Mouse (Mus musculus) midbrain, embryonic 12.5 days (tissue): ENCODE data around the gene C3. TPM values are rescaled to one million over a fixed set of nuclear protein-coding genes. Genes with fewer than 3 reads are reported as not detected.

ENCODE experiments used
- ATAC-seq: fragments of 200-750 bp; cut with Nextera tagmentation; 2 replicates; pipeline ENCODE4 v1.8.0; 2017; ENCODE audit warnings: low read depth, moderate TSS enrichment, moderate library complexity; ENCODE audit not compliant: low FRiP score
- H3K27ac ChIP-seq: fragments of 300-500 bp; sonication (generic); replicated peaks from 2 replicates; pipeline ENCODE4 v1.5.1; 2016; ENCODE audit warnings: mild to moderate bottlenecking
- H3K27me3 ChIP-seq: fragments of 300-500 bp; sonication (generic); 2 replicates; pipeline ENCODE4 v1.6.1; 2016; ENCODE audit warnings: mild to moderate bottlenecking
- H3K36me3 ChIP-seq: fragments of 300-500 bp; sonication (generic); 2 replicates; pipeline ENCODE4 v1.6.1; 2016
- H3K4me1 ChIP-seq: fragments of 300-500 bp; sonication (generic); 2 replicates; pipeline ENCODE4 v1.6.1; 2016
- H3K4me2 ChIP-seq: fragments of 300-500 bp; sonication (generic); replicated peaks from 2 replicates; pipeline ENCODE4 v1.6.1; 2016; ENCODE audit warnings: mild to moderate bottlenecking, moderate library complexity
- H3K4me3 ChIP-seq: fragments of 300-500 bp; sonication (generic); 2 replicates; pipeline ENCODE4 v1.5.1; 2016; ENCODE audit warnings: mild to moderate bottlenecking
- H3K9ac ChIP-seq: fragments of 300-500 bp; sonication (generic); replicated peaks from 2 replicates; pipeline ENCODE4 v1.6.1; 2016; ENCODE audit warnings: mild to moderate bottlenecking, moderate library complexity
- H3K9me3 ChIP-seq: fragments of 300-500 bp; sonication (generic); 2 replicates; pipeline ENCODE4 v1.6.1; 2016; ENCODE audit warnings: mild to moderate bottlenecking
- WGBS: fragments of 180-500 bp; shearing (Covaris S2); methylation state at CpG from one replicate; pipeline ENCODE4 v1.1.7; 2016; 5-methylcytosine and 5-hydroxymethylcytosine counted together
- polyA plus RNA-seq: library from polyadenylated mRNA; unstranded; fragments of >200 nt; fragmentation: Nextera tagmentation; extraction: Ambion mirVana; gene quantifications from 2 replicates; pipeline ENCODE4 v1.2.1, GENCODE M21; 2016

C3 gene
- polyA plus RNA-seq, 1 experiment from 2014 or later: 0.50 TPM

- Histone ChIP-seq H3K4me1 (no peaks in the 10 kb centered on the region), H3K9ac (no peak overlapping the region), H3K4me3 (no peak overlapping the region), H3K27ac (no peak overlapping the region), H3K36me3 (peaks cover 10% of the 10 kb centered on the region), H3K9me3 (no peaks in the 10 kb centered on the region), H3K4me2 (no peak overlapping the region), H3K27me3 (no peaks in the 10 kb centered on the region)
- 61% methylated on average over 6 of the region's 6 CpGs for WGBS
- no peak for ATAC-seq
Measured at GRCm38 (mm10) chr17:57230728-57231125, 2.8 kb upstream of the C3 start.

DNA sequence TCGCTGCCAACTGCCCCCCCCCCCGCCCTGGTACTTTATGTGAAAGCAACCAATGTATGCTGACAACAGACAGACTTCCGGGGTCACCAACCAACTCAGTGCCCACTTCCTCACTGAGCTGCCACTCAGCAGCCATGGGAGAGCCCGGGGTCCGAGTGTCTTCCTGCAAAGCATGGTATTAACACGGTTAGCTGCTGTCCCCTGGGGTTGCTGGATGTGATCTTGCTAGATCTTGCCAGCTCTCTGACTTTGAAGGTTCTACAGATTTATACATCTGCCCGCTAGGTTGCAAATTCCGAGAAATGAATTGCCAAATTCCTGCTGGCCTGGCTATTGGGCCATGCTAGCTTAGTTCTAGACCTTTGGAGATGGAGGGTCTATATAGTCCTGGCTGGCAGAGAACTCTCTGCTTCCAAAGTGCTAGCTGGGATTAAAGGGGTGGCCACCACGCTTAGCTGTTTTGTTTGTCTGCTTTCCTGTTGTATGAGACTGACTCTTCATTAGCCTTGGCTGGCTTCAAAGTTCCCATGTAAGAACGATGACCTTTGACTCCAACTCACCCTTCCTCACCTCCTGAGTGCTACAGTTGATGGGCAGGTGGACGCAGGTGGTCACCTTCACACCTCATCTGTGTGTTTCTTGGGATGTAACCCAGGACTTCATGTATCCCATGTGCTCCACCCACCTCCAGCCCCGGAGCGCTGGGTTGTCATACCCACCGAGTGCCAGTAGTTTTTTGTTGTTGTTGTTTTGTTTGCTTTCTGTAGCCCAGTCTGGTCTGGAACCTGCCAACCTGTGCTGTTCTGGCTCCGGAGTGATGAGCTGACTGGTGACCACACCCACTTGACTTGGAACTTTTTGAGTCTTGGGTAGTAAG is 2.2 kb upstream of the C3 start:
- H3K9ac ChIP-seq: no peak overlapping the region
- H3K36me3 ChIP-seq: 0 out of 2 replicates have a peak, but pooled peaks cover 6% of the 10 kb centered on the region
- H3K27ac ChIP-seq: no peak overlapping the region
- ATAC-seq: no peak
- no peaks in the 10 kb centered on the region for H3K27me3 ChIP-seq
- whole genome bisulfite sequencing: 83% methylated on average over 15 of the region's 15 CpGs
- H3K9me3 ChIP-seq: no peaks in the 10 kb centered on the region
- H3K4me1 ChIP-seq: no peaks in the 10 kb centered on the region
- no peak overlapping the region for H3K4me3 ChIP-seq
- no peak overlapping the region for H3K4me2 ChIP-seq

DNA sequence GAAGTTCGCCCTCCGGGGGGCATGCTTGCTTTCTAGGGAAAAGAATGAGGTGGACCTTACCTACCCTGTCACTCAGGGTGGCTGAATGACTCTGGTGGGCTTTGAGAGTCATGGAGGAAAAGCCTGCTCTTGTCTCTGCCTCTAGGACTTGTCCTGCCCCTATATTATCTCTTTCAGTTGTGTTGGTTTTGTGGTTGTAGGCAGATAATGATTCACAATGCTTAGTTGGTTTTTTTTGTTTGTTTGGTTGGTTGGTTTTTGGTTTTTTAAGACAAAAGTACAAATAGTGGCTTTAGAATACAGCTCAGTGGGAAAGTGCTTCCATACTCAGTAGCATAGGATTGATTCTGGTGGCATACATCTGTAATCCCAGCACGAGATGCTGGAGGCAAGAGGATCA is 937 bp upstream of the C3 start:
- Histone ChIP-seq H3K27ac (no peak overlapping the region), H3K4me1 (no peaks in the 10 kb centered on the region), H3K9ac (no peak overlapping the region), H3K27me3 (peaks cover 5% of the 10 kb centered on the region; the same call in 1 of the 2 replicates), H3K9me3 (no peaks in the 10 kb centered on the region), H3K4me2 (no peak overlapping the region), H3K4me3 (no peak overlapping the region), H3K36me3 (no peaks in the 10 kb centered on the region)
- no peak for ATAC-seq
- WGBS: 77% methylated on average over 3 of the region's 3 CpGs

DNA sequence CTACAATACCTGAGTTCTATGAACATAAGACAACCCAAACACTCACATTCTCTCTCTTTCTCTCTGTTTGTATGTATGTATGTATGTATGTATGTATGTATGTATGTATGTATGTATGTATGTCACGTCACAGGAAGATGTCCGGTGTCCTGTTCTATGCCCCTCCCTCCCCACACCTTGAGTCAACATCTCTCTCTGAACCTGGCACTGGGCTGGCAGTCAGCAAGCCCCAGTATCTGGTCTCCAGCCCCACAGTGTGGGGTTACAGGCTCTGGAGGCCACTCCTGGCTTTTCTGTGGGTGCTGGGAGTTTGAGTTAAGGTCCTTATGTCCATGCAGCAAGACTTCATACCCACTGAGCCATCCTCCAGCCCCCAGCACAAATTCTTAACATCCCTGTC is 468 bp downstream of the C3 start:
- no peaks in the 10 kb centered on the region for H3K9me3 ChIP-seq
- H3K4me3 ChIP-seq: no peak overlapping the region
- no peak overlapping the region for H3K4me2 ChIP-seq
- H3K36me3 ChIP-seq: no peaks in the 10 kb centered on the region
- no CpG with 5 or more reads among the region's 2 CpGs for WGBS
- H3K4me1 ChIP-seq: no peaks in the 10 kb centered on the region
- peaks cover 5% of the 10 kb centered on the region; the same call in 1 of the 2 replicates for H3K27me3 ChIP-seq
- ATAC-seq: no peak
- no peak overlapping the region for H3K9ac ChIP-seq
- no peak overlapping the region for H3K27ac ChIP-seq

DNA sequence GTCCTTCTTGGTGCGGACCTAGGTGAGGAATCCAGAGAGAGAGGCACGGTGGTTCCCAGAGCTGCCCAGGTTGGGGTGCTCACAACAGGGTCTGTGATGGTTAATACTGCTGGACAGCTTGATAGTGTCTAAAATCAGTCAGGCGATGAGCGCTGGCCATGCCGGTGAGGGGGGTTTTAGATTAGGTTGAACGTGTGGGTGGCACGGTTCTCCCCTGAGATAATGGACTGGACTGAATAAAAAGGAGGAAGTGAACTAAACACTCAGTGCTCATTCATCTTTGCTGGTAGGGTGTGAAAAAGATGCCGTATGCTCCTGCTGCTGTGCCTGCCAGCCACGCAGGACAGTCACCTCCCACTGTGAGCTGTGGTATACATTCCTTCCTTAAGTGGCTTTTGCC is 4.6 kb downstream of the C3 start:
- Histone ChIP-seq H3K36me3 (no peaks in the 10 kb centered on the region), H3K9me3 (no peaks in the 10 kb centered on the region), H3K27me3 (peaks cover 11% of the 10 kb centered on the region), H3K27ac (no peak overlapping the region), H3K4me3 (no peak overlapping the region), H3K9ac (no peak overlapping the region), H3K4me1 (no peaks in the 10 kb centered on the region), H3K4me2 (no peak overlapping the region)
- no peak for ATAC-seq
- 83% methylated on average over 9 of the region's 9 CpGs for WGBS

GRCm38 (mm10) chr17:57221911-57222310 is 6.0 kb downstream of the C3 start:
- no peak for ATAC-seq
- WGBS: 82% methylated on average over 4 of the region's 4 CpGs

DNA sequence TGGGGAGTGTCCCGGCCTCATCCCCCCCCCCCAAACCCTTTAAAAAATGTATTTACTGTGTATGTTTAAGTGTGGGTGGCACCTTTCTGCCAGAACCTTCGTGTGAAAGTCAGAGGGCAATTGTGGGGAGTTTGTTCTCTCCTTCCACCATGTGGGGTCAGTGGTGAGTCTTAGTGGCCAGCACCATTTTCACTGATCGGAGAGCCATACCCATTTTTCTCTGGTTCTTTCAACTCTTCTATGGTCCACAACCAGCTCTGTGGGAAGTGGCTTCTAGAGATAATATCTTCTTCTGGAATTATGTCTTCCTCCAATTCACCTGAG is 8.1 kb downstream of the C3 start:
- Histone ChIP-seq H3K9me3 (no peaks in the 10 kb centered on the region), H3K4me3 (no peak overlapping the region), H3K27ac (no peak overlapping the region), H3K9ac (no peak overlapping the region), H3K36me3 (no peaks in the 10 kb centered on the region), H3K4me1 (no peaks in the 10 kb centered on the region), H3K4me2 (no peak overlapping the region), H3K27me3 (peaks cover 17% of the 10 kb centered on the region)
- no peak for ATAC-seq
- 22% methylated on average over 3 of the region's 3 CpGs for WGBS

More at GRCm38 (mm10) chr17:57221911-57222310, 6.0 kb downstream of the C3 start:
- Histone ChIP-seq H3K4me1 (no peaks in the 10 kb centered on the region), H3K4me2 (no peak overlapping the region), H3K27me3 (peaks cover 18% of the 10 kb centered on the region), H3K27ac (no peak overlapping the region), H3K9ac (no peak overlapping the region), H3K4me3 (no peak overlapping the region), H3K9me3 (no peaks in the 10 kb centered on the region), H3K36me3 (no peaks in the 10 kb centered on the region)

- no peak; the same call in 1 of the 2 replicates for ATAC-seq
- 26% methylated on average over 11 of the region's 11 CpGs for WGBS
- peaks cover 13% of the 10 kb centered on the region for H3K27me3 ChIP-seq
- no peaks in the 10 kb centered on the region for H3K36me3 ChIP-seq
- no peaks in the 10 kb centered on the region for H3K9me3 ChIP-seq
- H3K9ac ChIP-seq: no peak overlapping the region
- no peak overlapping the region for H3K4me2 ChIP-seq
- no peaks in the 10 kb centered on the region for H3K4me1 ChIP-seq
- no peak overlapping the region for H3K4me3 ChIP-seq
- no peak overlapping the region for H3K27ac ChIP-seq
Measured at GRCm38 (mm10) chr17:57219167-57219883, 8.6 kb downstream of the C3 start.

GRCm38 (mm10) chr17:57218335-57218900 is 9.5 kb downstream of the C3 start:
- ATAC-seq: no peak
- H3K4me2 ChIP-seq: no peak overlapping the region
- peaks cover 13% of the 10 kb centered on the region for H3K27me3 ChIP-seq
- no peak overlapping the region for H3K4me3 ChIP-seq
- WGBS: 83% methylated on average over 12 of the region's 12 CpGs
- no peak overlapping the region for H3K27ac ChIP-seq
- H3K4me1 ChIP-seq: no peaks in the 10 kb centered on the region
- H3K9ac ChIP-seq: no peak overlapping the region
- H3K36me3 ChIP-seq: no peaks in the 10 kb centered on the region
- no peaks in the 10 kb centered on the region for H3K9me3 ChIP-seq

GRCm38 (mm10) chr17:57214676-57215387 is 13.1 kb downstream of the C3 start:
- H3K4me3 ChIP-seq: no peak overlapping the region
- no peaks in the 10 kb centered on the region for H3K4me1 ChIP-seq
- ATAC-seq: peak; percentile 77
- no peak overlapping the region for H3K27ac ChIP-seq
- peaks cover 13% of the 10 kb centered on the region for H3K27me3 ChIP-seq
- no peaks in the 10 kb centered on the region for H3K9me3 ChIP-seq
- peak overlapping the region; percentile 21; the same call in 1 of the 2 replicates for H3K4me2 ChIP-seq
- WGBS: 48% methylated on average over 13 of the region's 13 CpGs
- H3K36me3 ChIP-seq: no peaks in the 10 kb centered on the region
- H3K9ac ChIP-seq: no peak overlapping the region

DNA sequence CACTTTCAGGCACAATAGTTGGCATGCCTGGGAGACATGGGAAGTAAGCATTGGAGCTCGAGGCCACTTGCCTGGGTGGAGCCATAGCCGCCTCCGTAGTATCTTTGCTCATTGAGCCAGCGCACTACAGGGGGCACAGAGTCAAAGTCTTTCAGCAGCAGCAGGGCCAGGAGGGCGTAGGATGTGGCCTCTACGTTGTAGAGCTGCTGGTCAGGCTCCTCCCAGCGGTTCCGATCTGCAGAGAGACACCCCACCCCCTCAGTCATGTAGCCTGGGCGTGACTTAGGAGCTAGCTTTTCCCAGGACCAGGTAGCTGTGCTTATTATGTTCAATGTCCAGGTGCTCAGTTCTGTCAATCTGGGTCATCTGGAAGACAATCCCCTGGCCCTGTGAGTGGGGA is 16.4 kb downstream of the C3 start:
- Histone ChIP-seq H3K27me3 (no peaks in the 10 kb centered on the region), H3K4me1 (no peaks in the 10 kb centered on the region), H3K9ac (no peak overlapping the region), H3K9me3 (no peaks in the 10 kb centered on the region), H3K4me3 (no peak overlapping the region), H3K27ac (no peak overlapping the region), H3K4me2 (no peak overlapping the region), H3K36me3 (no peaks in the 10 kb centered on the region)
- no peak for ATAC-seq
- WGBS: 67% methylated on average over 9 of the region's 9 CpGs

GRCm38 (mm10) chr17:57209330-57209729 is 18.6 kb downstream of the C3 start:
- Histone ChIP-seq H3K4me2 (no peak overlapping the region), H3K27me3 (no peaks in the 10 kb centered on the region), H3K27ac (no peak overlapping the region), H3K9me3 (no peaks in the 10 kb centered on the region), H3K9ac (no peak overlapping the region), H3K4me1 (no peaks in the 10 kb centered on the region), H3K4me3 (no peak overlapping the region), H3K36me3 (no peaks in the 10 kb centered on the region)
- no peak for ATAC-seq
- WGBS: 86% methylated on average over 4 of the region's 4 CpGs
